Mouse (Mus musculus) neutrophil, adult 65 days (primary cell): ENCODE results near the gene Gm4201. TPM values are rescaled to one million over a fixed set of nuclear protein-coding genes. Genes with fewer than 3 reads are reported as not detected.

Source experiments
- total RNA-seq: library from RNA; stranded (reverse); gene quantifications from 2 replicates; pipeline ENCODE4 v1.2.4, GENCODE M21; 2023

The Gm4201 gene
- not detected in 2 replicates for total RNA-seq

GRCm38 (mm10) chr7:22565243-22565642 is at the start of gene Gm4201:
Gene Gm4201, minus strand, starts transcription at chr7:22565343.

GRCm38 (mm10) chr7:22588027-22588426 is 22.9 kb upstream of the Gm4201 start, which contains the start of gene Gm4565:
Gene Gm4565, minus strand, starts transcription at chr7:22588127.

DNA sequence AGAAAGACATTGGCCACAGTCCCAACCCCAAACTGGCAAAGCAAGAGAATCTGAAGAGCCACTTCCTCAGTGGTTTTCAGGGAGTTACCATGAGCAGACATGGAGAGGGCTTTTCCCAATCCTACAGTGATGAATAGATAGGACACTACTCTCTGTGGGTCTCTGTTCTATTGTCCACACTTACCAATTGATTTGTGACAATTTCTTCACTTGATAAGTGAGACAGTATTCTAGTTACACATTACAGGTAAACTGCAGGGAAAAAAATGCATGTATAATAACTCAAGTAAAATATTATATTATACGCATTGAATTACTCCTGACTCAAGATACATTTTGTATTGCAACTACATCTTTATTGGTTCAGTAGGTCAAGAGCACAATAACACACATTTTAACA is 30.4 kb downstream of the Gm4201 start, which contains the start of gene Gm8677:
Gene Gm8677, minus strand, starts transcription at position 101 of the 400 bp plus-strand sequence.

DNA sequence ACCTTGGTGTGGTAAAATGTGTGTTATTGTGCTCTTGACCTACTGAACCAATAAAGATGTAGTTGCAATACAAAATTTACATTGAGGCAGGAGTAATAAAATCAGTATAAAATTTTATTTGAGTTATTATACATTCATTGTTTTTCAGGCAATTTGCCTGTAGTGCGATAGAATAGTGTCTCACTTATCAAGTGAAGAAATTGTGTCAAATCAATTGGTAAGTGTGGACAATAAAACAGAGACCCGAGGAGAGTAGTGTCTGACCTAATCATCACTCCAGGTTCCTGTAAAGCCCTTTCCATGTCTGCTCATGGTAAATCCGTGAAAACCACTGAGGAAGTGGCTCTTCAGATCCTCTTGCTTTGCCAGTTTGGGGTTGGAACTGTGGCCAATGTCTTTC is 42.5 kb downstream of the Gm4201 start, which contains the start of gene Vmn1r152:
Gene Vmn1r152, plus strand, starts transcription at position 301 of the 400 bp plus-strand sequence.

Other genes starting within 250 kb of the Gm4201 start
- gene Gm4187, start 235.6 kb downstream of the Gm4201 start, total RNA-seq: not detected in 2 replicates
- not detected in 2 replicates for gene Gm8660, start 194.3 kb downstream of the Gm4201 start, total RNA-seq
- gene Vmn1r148, start 151.8 kb downstream of the Gm4201 start, total RNA-seq: not detected in 2 replicates
- gene Vmn1r149, start 127.1 kb downstream of the Gm4201 start, total RNA-seq: not detected in 2 replicates
- not detected in 2 replicates for gene Gm10665, start 101.3 kb downstream of the Gm4201 start, total RNA-seq
- gene Vmn1r151, start 65.7 kb downstream of the Gm4201 start, total RNA-seq: not detected in 2 replicates
- not detected in 2 replicates for gene Vmn1r152, start 42.4 kb downstream of the Gm4201 start, total RNA-seq
- not detected in 2 replicates for gene Gm8677, start 30.5 kb downstream of the Gm4201 start, total RNA-seq
- gene Gm4565, start 22.8 kb upstream of the Gm4201 start, total RNA-seq: not detected in 2 replicates
- gene Vmn1r155, start 92.7 kb upstream of the Gm4201 start, total RNA-seq: not detected in 2 replicates
- not detected in 2 replicates for gene Gm8693, start 127.0 kb upstream of the Gm4201 start, total RNA-seq
- gene Gm4567, start 154.4 kb upstream of the Gm4201 start, total RNA-seq: not detected in 2 replicates
- not detected in 2 replicates for gene Vmn1r157, start 196.4 kb upstream of the Gm4201 start, total RNA-seq
- gene Vmn1r158, start 225.4 kb upstream of the Gm4201 start, total RNA-seq: not detected in 2 replicates